ENCODE assay signal across 8 mouse cellular contexts in the genomic region with DNA sequence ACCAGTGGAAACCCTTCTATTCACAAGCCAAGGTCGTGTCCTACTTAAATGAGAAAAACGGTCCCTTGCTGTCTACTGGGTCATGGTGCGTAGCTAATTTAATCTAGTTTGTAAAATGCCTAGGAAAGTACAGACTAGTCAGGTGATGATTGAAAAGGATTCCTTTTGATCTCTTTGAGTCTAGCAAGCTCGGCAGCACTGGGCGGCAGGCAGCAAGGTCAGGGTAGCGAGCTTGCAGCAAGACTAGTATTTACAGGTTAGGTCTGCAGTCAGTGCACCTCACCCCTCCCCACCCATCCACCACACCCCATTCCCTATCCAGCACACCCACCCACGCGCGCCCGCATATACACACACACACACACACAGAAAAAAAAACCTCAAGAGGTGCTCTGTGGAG. TPM values are rescaled to one million over a fixed set of nuclear protein-coding genes. Genes with fewer than 3 reads are reported as not detected.
A peak's percentile ranks its signal among the peaks of the same experiment; 100 is the strongest.
DNase-seq lines count a peak whose midpoint lies in the region; ATAC-seq lines count a peak whose summit lies in the region.

No protein-coding gene starts in this region.

- H3K4me3 ChIP-seq in forebrain, embryonic 13.5 days: no peak overlapping the region
- H3K4me3 ChIP-seq in forebrain, embryonic 16.5 days (replicated peaks; ENCODE audit: low read length): no peak overlapping the region
- H3K4me3 ChIP-seq in neural tube, embryonic 11.5 days (ENCODE audit: low read depth, low read length): no peak overlapping the region
- H3K4me3 ChIP-seq in limb, embryonic 10.5 days: peak overlapping the region; percentile 60

- peaks cover 12% of the 10 kb centered on the region for H3K4me1 ChIP-seq in forebrain, embryonic 13.5 days
- H3K4me1 ChIP-seq in forebrain, embryonic 16.5 days (replicated peaks; ENCODE audit: control insufficient read depth, insufficient read depth, low read length): peaks cover 16% of the 10 kb centered on the region
- H3K4me1 ChIP-seq in neural tube, embryonic 11.5 days (ENCODE audit: control insufficient read depth, insufficient read depth, low read length): peaks cover 15% of the 10 kb centered on the region
- H3K4me1 ChIP-seq in limb, embryonic 10.5 days: peaks cover 31% of the 10 kb centered on the region

- WGBS in forebrain, embryonic 13.5 days: 70% methylated on average over 10 of the region's 10 CpGs
- WGBS in forebrain, embryonic 16.5 days: 66% methylated on average over 10 of the region's 10 CpGs
- WGBS in neural tube, embryonic 11.5 days: 56% methylated on average over 10 of the region's 10 CpGs
- 64% methylated on average over 10 of the region's 10 CpGs for WGBS in limb, embryonic 10.5 days

- no peak overlapping the region for H3K27ac ChIP-seq in forebrain, embryonic 13.5 days
- no peak overlapping the region for H3K27ac ChIP-seq in forebrain, embryonic 16.5 days (ENCODE audit: low read length)
- H3K27ac ChIP-seq in neural tube, embryonic 11.5 days (ENCODE audit: low read depth, low read length): no peak overlapping the region
- peak overlapping the region; percentile 88 for H3K27ac ChIP-seq in limb, embryonic 10.5 days

- no peaks in the 10 kb centered on the region for H3K9me3 ChIP-seq in forebrain, embryonic 13.5 days (replicated peaks)
- no peaks in the 10 kb centered on the region for H3K9me3 ChIP-seq in forebrain, embryonic 16.5 days (ENCODE audit: control insufficient read depth, low read length)
- H3K9me3 ChIP-seq in neural tube, embryonic 11.5 days (ENCODE audit: control insufficient read depth, low read length): no peaks in the 10 kb centered on the region
- H3K9me3 ChIP-seq in limb, embryonic 10.5 days (replicated peaks): no peaks in the 10 kb centered on the region

- ATAC-seq in forebrain, embryonic 13.5 days: no peak
- ATAC-seq in forebrain, embryonic 16.5 days: no peak
- ATAC-seq in neural tube, embryonic 11.5 days (ENCODE audit: insufficient read depth, low FRiP score, low TSS enrichment): no peak

- 0 out of 2 replicates have a peak overlapping the region, but pooled peaks have one; percentile 79 for H3K4me2 ChIP-seq in forebrain, embryonic 13.5 days
- H3K4me2 ChIP-seq in forebrain, embryonic 16.5 days (ENCODE audit: low read length): no peak overlapping the region; the same call in 1 of the 2 replicates
- H3K4me2 ChIP-seq in neural tube, embryonic 11.5 days (ENCODE audit: low read depth): peak overlapping the region; percentile 80; the same call in 1 of the 2 replicates

- H3K27me3 ChIP-seq in forebrain, embryonic 13.5 days: 0 out of 2 replicates have a peak, but pooled peaks cover 3% of the 10 kb centered on the region
- H3K27me3 ChIP-seq in forebrain, embryonic 16.5 days (replicated peaks; ENCODE audit: control insufficient read depth, insufficient read depth, low read length): no peaks in the 10 kb centered on the region
- no peaks in the 10 kb centered on the region for H3K27me3 ChIP-seq in neural tube, embryonic 11.5 days (ENCODE audit: control insufficient read depth, insufficient read depth, low read length)
- no peaks in the 10 kb centered on the region for H3K27me3 ChIP-seq in limb, embryonic 10.5 days (ENCODE audit: low read depth, poor library complexity, severe bottlenecking)

- H3K36me3 ChIP-seq in forebrain, embryonic 13.5 days (ENCODE audit: poor library complexity, severe bottlenecking): no peaks in the 10 kb centered on the region
- no peaks in the 10 kb centered on the region for H3K36me3 ChIP-seq in forebrain, embryonic 16.5 days (ENCODE audit: control insufficient read depth, insufficient read depth)
- no peaks in the 10 kb centered on the region for H3K36me3 ChIP-seq in neural tube, embryonic 11.5 days (ENCODE audit: control insufficient read depth, insufficient read depth, low read length)
- no peaks in the 10 kb centered on the region for H3K36me3 ChIP-seq in limb, embryonic 10.5 days

- no peak for DNase-seq in neural tube, embryonic 11.5 days (ENCODE audit: low spot score)
- no peak for DNase-seq in neural tube, embryonic 10.5 days (ENCODE audit: extremely low spot score, low spot score)
- no peak for DNase-seq in limb, embryonic 10.5 days (ENCODE audit: low spot score)
- DNase-seq in testis, postnatal 10 days (ENCODE audit: low spot score): peak; percentile 39
- DNase-seq in right cerebral cortex, adult 2 months (ENCODE audit: low spot score in 2 of 2): no peak
- DNase-seq in urinary bladder, postnatal 14 days (ENCODE audit: low spot score): no peak

- H3K9ac ChIP-seq in forebrain, embryonic 13.5 days: peak overlapping the region; percentile 55; the same call in 1 of the 2 replicates
- no peak overlapping the region for H3K9ac ChIP-seq in forebrain, embryonic 16.5 days (replicated peaks; ENCODE audit: low read depth, low read length)
- H3K9ac ChIP-seq in neural tube, embryonic 11.5 days (ENCODE audit: low read length): no peak overlapping the region; the same call in 1 of the 2 replicates

RNA-seq across cellular contexts. Expression of a gene that starts 31.1 kb away (rescaled TPM):
- polyA plus RNA-seq in forebrain, embryonic 13.5 days (2015; fragmentation: Nextera tagmentation; extraction: Ambion mirVana): 31.6 and 38.5 TPM in 2 replicates
- 39.6 and 44.3 TPM in 2 replicates for polyA plus RNA-seq in forebrain, embryonic 16.5 days (2015; fragmentation: Nextera tagmentation; extraction: Ambion mirVana)
- 23.4 and 34.1 TPM in 2 replicates for polyA plus RNA-seq in neural tube, embryonic 11.5 days (2014; fragmentation: Nextera tagmentation; extraction: Ambion mirVana)
- polyA plus RNA-seq in limb, embryonic 10.5 days (2016; fragmentation: Nextera tagmentation; extraction: Ambion mirVana): 15.4 and 19.3 TPM in 2 replicates

RNA-seq across cellular contexts. Expression of a gene that starts 34.7 kb away (rescaled TPM):
- polyA plus RNA-seq in forebrain, embryonic 13.5 days (2015; fragmentation: Nextera tagmentation; extraction: Ambion mirVana): 3.5 and 10.1 TPM in 2 replicates
- 4.4 and 5.8 TPM in 2 replicates for polyA plus RNA-seq in forebrain, embryonic 16.5 days (2015; fragmentation: Nextera tagmentation; extraction: Ambion mirVana)
- 0.50 and 2.0 TPM in 2 replicates for polyA plus RNA-seq in neural tube, embryonic 11.5 days (2014; fragmentation: Nextera tagmentation; extraction: Ambion mirVana)
- polyA plus RNA-seq in limb, embryonic 10.5 days (2016; fragmentation: Nextera tagmentation; extraction: Ambion mirVana): 0.85 TPM in 1 of 2 replicates, not detected in the other
